Mouse (Mus musculus) stomach, embryonic 14.5 days (tissue): ENCODE measurements around the gene Mthfr. TPM values are rescaled to one million over a fixed set of nuclear protein-coding genes. Genes with fewer than 3 reads are reported as not detected.
A peak's percentile ranks its signal among the peaks of the same experiment; 100 is the strongest.

Experiments
- ATAC-seq: fragments of 200-750 bp; cut with Nextera tagmentation; 2 replicates; pipeline ENCODE4 v1.8.0; 2017; ENCODE audit warnings: low read depth, moderate TSS enrichment; ENCODE audit not compliant: insufficient number of reproducible peaks, insufficient read depth, low FRiP score
- H3K27ac ChIP-seq: fragments of 300-500 bp; sonication (generic); 2 replicates; pipeline ENCODE4 v1.5.1; 2014; ENCODE audit warnings: mild to moderate bottlenecking, low read length, moderate library complexity, mixed read lengths
- H3K27me3 ChIP-seq: fragments of 300-500 bp; sonication (generic); 2 replicates; pipeline ENCODE4 v1.6.1; 2014; ENCODE audit warnings: low read length, control low read depth, mixed read lengths; ENCODE audit not compliant: control insufficient read depth, insufficient read depth
- H3K36me3 ChIP-seq: fragments of 300-500 bp; sonication (generic); 2 replicates; pipeline ENCODE4 v1.6.1; 2014; ENCODE audit warnings: mild to moderate bottlenecking, control low read depth, low read length, moderate library complexity, mixed read lengths; ENCODE audit not compliant: control insufficient read depth, insufficient read depth
- H3K4me1 ChIP-seq: fragments of 300-500 bp; sonication (generic); 2 replicates; pipeline ENCODE4 v1.6.1; 2014; ENCODE audit warnings: low read length, control low read depth, mixed read lengths; ENCODE audit not compliant: control insufficient read depth, insufficient read depth
- H3K4me2 ChIP-seq: fragments of 300-500 bp; sonication (generic); replicated peaks from 2 replicates; pipeline ENCODE4 v1.6.1; 2014; ENCODE audit warnings: low read depth, low read length, control low read depth
- H3K4me3 ChIP-seq: fragments of 300-500 bp; sonication (generic); 2 replicates; pipeline ENCODE4 v1.5.1; 2014; ENCODE audit warnings: low read depth, low read length, control low read depth
- H3K9ac ChIP-seq: fragments of 300-500 bp; sonication (generic); replicated peaks from 2 replicates; pipeline ENCODE4 v1.6.1; 2014; ENCODE audit warnings: low read depth, mild to moderate bottlenecking, control low read depth, low read length, moderate library complexity, mixed read lengths
- H3K9me3 ChIP-seq: fragments of 300-500 bp; sonication (generic); 2 replicates; pipeline ENCODE4 v1.6.1; 2016; ENCODE audit warnings: low read depth, low read length, control low read depth; ENCODE audit not compliant: control insufficient read depth
- WGBS: fragments of 180-500 bp; shearing (Covaris S2); extraction: QIAGEN DNeasy Blood & Tissue Kit; methylation state at CpG from one replicate; pipeline ENCODE4 v1.1.7; 2014; 5-methylcytosine and 5-hydroxymethylcytosine counted together
- polyA plus RNA-seq: library from polyadenylated mRNA; unstranded; fragments of >200 nt; fragmentation: Nextera tagmentation; extraction: Ambion mirVana; gene quantifications from 2 replicates; pipeline ENCODE4 v1.2.1, GENCODE M21; 2014

Gene Mthfr
- polyA plus RNA-seq, 1 experiment from 2014 or later = 18.0 TPM

DNA sequence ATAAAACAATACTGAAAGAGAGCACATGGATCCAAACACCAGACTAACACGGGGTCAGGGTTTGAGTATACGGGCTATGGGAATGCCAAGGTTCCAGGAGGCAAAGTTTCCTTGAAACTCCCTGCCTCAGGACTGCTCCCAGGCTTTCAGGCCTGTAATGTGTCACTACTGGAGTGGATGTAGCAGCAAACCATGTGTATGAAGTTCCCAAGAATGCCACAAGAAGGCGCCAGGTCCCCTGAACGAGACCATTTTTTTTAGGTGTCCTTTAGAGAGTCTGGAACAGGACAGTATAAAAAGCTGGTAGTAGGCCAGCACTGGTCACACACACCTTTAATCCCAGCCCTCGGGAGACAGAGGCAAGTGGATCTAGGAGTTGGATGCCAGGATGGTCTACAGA, 55.3 kb downstream of the Mthfr start:
- Histone ChIP-seq H3K9ac (no peak overlapping the region), H3K9me3 (no peaks in the 10 kb centered on the region), H3K4me3 (no peak overlapping the region), H3K4me2 (no peak overlapping the region), H3K4me1 (no peaks in the 10 kb centered on the region), H3K36me3 (no peaks in the 10 kb centered on the region), H3K27me3 (no peaks in the 10 kb centered on the region), H3K27ac (no peak overlapping the region)
- 84% methylated on average over 5 of the region's 5 CpGs for WGBS
- no peak for ATAC-seq

DNA sequence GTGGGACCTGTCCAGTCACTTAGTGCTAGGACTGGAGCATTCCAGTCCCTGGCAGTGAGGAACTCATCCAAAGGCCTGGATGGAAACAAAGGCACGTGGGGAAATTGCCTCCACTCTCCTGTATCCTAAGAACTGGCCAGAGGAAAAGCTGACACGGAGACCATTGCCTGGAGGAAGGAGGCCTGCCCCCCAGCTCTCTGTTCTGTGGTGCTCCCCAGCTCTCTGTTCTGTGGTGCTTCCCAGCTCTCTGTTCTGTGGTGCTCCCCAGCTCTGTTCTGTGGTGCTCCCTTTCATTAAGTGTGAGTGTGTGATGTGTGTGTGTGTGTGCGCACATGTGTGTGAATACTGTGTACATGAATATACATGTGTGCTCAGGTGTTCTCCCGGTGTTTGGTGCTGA, 56.2 kb downstream of the Mthfr start:
- ATAC-seq = no peak
- 70% methylated on average over 4 of the region's 4 CpGs for WGBS
- H3K9me3 ChIP-seq = no peaks in the 10 kb centered on the region

DNA sequence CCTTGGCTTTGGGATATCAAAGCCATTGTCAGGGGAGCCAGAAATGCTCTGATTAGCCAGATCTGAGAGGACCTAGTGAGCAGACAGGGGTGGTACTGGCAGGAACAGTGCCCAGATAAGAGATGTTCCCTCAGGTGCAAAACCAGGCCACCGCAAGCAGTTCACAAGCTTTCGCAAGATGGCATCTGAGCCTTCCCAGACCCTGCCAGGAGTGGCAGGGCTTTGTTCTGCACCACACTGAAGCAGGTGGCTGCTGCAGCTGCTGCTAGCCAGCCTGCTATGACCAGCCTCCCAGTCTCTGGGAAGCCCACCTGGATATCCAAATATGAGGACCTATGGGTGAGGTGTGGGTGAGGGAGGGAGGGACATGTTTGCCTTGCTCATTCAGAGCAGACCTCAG, 59.1 kb downstream of the Mthfr start:
- Histone ChIP-seq H3K4me1 (no peaks in the 10 kb centered on the region), H3K4me3 (no peak overlapping the region), H3K36me3 (no peaks in the 10 kb centered on the region), H3K27ac (no peak overlapping the region), H3K4me2 (no peak overlapping the region), H3K27me3 (no peaks in the 10 kb centered on the region), H3K9me3 (no peaks in the 10 kb centered on the region), H3K9ac (no peak overlapping the region)
- no peak for ATAC-seq
- WGBS = 93% methylated on average over 2 of the region's 2 CpGs

More for the DNA sequence above, 56.2 kb downstream of the Mthfr start:
- no peaks in the 10 kb centered on the region for H3K36me3 ChIP-seq
- no peaks in the 10 kb centered on the region for H3K4me1 ChIP-seq
- H3K4me2 ChIP-seq = no peak overlapping the region
- H3K4me3 ChIP-seq = no peak overlapping the region
- no peaks in the 10 kb centered on the region for H3K27me3 ChIP-seq
- no peak overlapping the region for H3K27ac ChIP-seq
- H3K9ac ChIP-seq = no peak overlapping the region

DNA sequence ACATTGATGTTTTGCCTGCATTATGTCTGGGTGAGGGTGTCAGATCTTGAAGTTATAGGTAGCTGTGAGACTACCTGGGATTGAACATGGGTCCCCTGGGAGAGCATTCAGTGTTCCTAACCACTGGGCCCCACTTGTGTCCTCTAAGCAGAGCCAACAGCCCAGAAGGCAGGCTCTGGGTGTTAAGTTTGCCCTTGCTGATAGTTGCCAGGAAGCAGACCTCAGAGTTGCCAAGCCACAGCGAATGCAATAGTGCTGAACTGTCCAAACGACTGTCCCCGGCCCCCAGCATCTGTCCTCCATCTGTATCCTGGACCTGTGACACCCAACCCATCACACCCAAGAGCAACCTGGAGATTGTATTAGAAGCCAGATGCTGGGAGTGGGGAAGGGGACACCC, 59.8 kb downstream of the Mthfr start:
- H3K27ac ChIP-seq = no peak overlapping the region
- H3K4me1 ChIP-seq = no peaks in the 10 kb centered on the region
- H3K27me3 ChIP-seq = no peaks in the 10 kb centered on the region
- H3K36me3 ChIP-seq = no peaks in the 10 kb centered on the region
- no peak for ATAC-seq
- no peak overlapping the region for H3K4me3 ChIP-seq
- H3K9ac ChIP-seq = no peak overlapping the region
- WGBS = 66% methylated on average over 3 of the region's 3 CpGs
- no peaks in the 10 kb centered on the region for H3K9me3 ChIP-seq
- H3K4me2 ChIP-seq = no peak overlapping the region

DNA sequence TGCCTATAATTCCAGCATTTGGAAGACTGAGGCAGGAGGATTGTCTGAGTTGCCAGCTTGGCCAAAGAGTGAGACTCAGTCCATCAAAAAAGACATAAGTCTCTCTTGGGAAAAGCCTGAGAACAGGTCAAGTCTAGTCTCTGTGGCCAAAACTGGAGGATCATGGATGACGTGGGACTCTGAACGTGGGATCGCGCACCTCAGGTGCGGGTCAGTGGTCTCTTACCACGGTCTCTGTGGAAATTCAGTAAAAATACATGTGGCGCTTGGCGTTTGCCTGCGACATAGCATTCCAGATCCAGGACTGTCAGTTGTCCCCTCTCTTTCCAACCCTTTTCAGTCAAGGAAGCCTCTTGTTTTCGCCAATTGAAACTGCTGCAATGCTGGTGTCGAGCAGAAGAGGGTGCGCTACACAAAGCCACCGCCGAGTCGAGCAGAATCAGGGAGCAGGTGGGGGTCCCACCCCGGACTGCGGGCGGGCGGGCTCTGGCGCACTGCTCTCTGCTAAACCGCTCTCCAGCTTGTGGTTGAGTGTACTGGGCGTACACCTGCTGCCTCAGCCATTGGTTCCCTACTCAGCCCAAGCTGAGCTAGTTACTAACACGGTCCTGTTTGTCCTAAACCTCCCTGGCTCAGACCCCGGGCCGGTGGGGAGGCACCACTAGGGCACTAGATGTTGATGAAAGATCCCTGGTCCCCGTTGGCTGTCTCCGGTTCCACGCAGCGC, 63.1 kb downstream of the Mthfr start:
- WGBS = 16% methylated on average over 29 of the region's 29 CpGs

DNA sequence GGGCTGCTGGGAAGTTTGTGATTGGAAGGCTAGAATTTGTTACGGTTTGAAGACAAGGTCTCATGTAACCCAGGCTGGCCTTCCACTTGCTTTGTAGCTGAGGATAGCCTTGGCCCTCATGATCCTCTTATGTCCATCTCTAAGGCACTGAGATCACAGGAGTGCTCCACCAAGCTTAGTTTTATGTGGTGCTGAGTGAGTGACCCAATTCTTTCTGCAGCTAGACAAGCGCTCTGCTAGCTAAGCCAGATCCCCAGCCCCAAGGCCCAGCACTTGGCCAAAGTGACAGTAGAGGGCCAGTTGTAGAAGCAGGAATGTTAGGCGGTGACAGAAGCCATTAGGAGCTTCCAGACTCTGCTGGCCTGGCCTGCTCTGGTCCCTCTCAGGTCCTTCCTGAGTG, 65.3 kb downstream of the Mthfr start:
- Histone ChIP-seq H3K27me3 (no peaks in the 10 kb centered on the region), H3K9ac (no peak overlapping the region), H3K9me3 (no peaks in the 10 kb centered on the region), H3K27ac (no peak overlapping the region), H3K4me3 (no peak overlapping the region), H3K4me2 (no peak overlapping the region), H3K36me3 (no peaks in the 10 kb centered on the region), H3K4me1 (no peaks in the 10 kb centered on the region; the same call in 1 of the 2 replicates)
- no peak for ATAC-seq
- WGBS = 87% methylated on average over 3 of the region's 3 CpGs

More for the DNA sequence above, 63.1 kb downstream of the Mthfr start:
- Histone ChIP-seq H3K9ac (no peak overlapping the region), H3K9me3 (no peaks in the 10 kb centered on the region), H3K27ac (no peak overlapping the region), H3K4me3 (0 out of 2 replicates have a peak overlapping the region, but pooled peaks have one; percentile 7), H3K36me3 (no peaks in the 10 kb centered on the region), H3K4me1 (no peaks in the 10 kb centered on the region), H3K4me2 (peak overlapping the region; percentile 37), H3K27me3 (no peaks in the 10 kb centered on the region)
- peak; percentile 60 for ATAC-seq

DNA sequence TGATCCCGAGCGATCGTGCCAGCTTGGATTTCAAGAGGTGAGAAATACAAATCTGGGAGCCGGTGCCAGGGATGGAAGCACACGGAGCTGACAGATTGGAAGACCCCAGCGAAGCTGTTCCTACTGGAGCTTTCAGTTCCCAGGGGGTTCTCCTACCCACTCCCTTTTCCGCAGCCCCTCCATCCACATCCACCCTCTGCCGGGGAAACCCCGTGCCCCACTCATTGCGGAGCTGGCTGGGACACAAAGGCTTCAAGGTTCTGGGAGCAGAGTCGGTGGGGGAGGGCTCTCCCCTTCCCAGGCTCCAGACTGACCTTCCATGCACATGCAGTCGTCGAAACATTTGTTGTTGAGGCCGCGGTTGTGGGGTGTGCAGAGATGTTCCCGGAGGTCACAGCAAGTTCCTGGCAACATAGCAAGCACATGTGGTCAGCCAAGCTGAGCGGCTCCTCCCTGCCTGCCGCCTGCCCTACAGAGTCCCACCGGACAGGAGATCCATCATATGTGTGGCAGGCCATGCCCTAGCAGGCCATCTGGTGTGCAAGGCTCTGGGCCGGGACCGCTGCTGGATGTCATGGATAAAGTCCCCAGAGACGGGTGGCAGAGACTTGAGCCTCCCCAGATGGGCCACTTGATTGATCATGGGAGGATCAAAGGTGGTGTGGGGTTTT, 68.9 kb downstream of the Mthfr start:
- ATAC-seq = peak; percentile 50; the same call in 1 of the 2 replicates
- H3K4me1 ChIP-seq = no peaks in the 10 kb centered on the region; the same call in 1 of the 2 replicates
- no peaks in the 10 kb centered on the region for H3K27me3 ChIP-seq
- H3K9me3 ChIP-seq = no peaks in the 10 kb centered on the region
- no peak overlapping the region for H3K4me3 ChIP-seq
- no peak overlapping the region for H3K4me2 ChIP-seq
- H3K9ac ChIP-seq = no peak overlapping the region
- WGBS = 23% methylated on average over 22 of the region's 22 CpGs
- no peaks in the 10 kb centered on the region for H3K36me3 ChIP-seq
- H3K27ac ChIP-seq = no peak overlapping the region

DNA sequence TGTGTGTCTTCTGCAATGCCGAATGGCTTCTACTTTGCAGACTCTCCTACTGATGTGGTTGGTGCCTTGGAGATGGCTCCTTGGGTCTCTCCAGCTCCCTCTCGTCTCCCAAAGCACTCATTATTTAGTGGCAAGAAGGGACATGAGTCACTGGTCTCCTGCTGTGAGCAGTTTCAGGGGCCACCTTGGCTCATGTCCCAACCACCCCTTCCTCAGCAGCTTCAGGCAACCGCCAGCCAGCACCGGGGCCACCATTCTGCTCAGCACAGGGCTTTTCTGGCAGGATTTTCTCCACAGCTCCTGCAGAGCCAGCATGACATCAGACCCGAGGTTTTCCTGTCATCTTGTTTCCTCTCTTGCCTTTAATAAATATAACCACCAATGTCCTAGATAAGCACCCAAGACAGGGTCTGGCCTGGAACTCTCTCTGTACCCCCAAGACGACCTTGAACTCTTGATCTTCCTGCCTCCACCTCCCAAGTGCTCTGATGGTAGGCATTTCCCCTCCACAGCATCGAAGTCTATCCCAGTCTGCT, 69.8 kb downstream of the Mthfr start:
- no peak for ATAC-seq
- 52% methylated on average over 7 of the region's 7 CpGs for WGBS
- Histone ChIP-seq H3K4me2 (no peak overlapping the region), H3K27me3 (no peaks in the 10 kb centered on the region), H3K4me3 (no peak overlapping the region), H3K9ac (no peak overlapping the region), H3K36me3 (no peaks in the 10 kb centered on the region), H3K27ac (no peak overlapping the region), H3K9me3 (no peaks in the 10 kb centered on the region), H3K4me1 (no peaks in the 10 kb centered on the region; the same call in 1 of the 2 replicates)
